Comparison of ENCODE assay signal across 41 mouse cellular contexts in genomic region chr2:163130837-163131236, GRCm38 (mm10). TPM values are rescaled to one million over a fixed set of nuclear protein-coding genes. Genes with fewer than 3 reads are reported as not detected.
"Had no signal": no experiment of that assay in that cellular context is flagged by ENCODE, and none has a peak within 500 bp of the region (broad histone marks: within the 10 kb centered on the region; RNA-seq: fewer than 3 reads in every experiment).

No protein-coding gene starts in this region.

- H3K4me3 ChIP-seq: heart, embryonic 13.5 days; heart, embryonic 15.5 days; hindbrain, embryonic 13.5 days; hindbrain, embryonic 15.5 days; kidney, embryonic 15.5 days; limb, embryonic 13.5 days; limb, embryonic 15.5 days; liver, embryonic 12.5 days had no signal

- ATAC-seq: hindbrain, postnatal 0 days; intestine, embryonic 16.5 days; liver, embryonic 12.5 days had no signal

- H3K27ac ChIP-seq: heart, embryonic 13.5 days; heart, embryonic 15.5 days; hindbrain, embryonic 13.5 days; hindbrain, embryonic 15.5 days; hindbrain, postnatal 0 days; kidney, embryonic 15.5 days; kidney, postnatal 0 days; limb, embryonic 13.5 days; limb, embryonic 15.5 days; liver, embryonic 12.5 days; liver, embryonic 14.5 days had no signal

- DNase-seq: gastrocnemius, postnatal 10 days; gastrocnemius, postnatal 25 days; heart, adult 18-20 months; heart, postnatal 14 days; heart, postnatal 36 days; kidney, adult 11 months; kidney, adult 2 months; kidney, adult 9 months; kidney, postnatal 14 days; kidney, postnatal 36 days; layer of hippocampus, adult 9-11 months; layer of hippocampus, postnatal 36 days; left cerebral cortex, postnatal 4 days had no signal

RNA-seq across cellular contexts. Expression of gene Gtsf1l, which starts 43.2 kb away (rescaled TPM):
- total RNA-seq: gastrocnemius, adult 18-20 months; gastrocnemius, postnatal 10 days; gastrocnemius, postnatal 25 days; gastrocnemius, postnatal 4 days; granulocyte monocyte progenitor cell, adult 5-6 weeks; heart, adult 18-20 months; heart, postnatal 14 days; heart, postnatal 36 days; hematopoietic stem cell, adult 5-6 weeks; hindbrain, postnatal 0 days; layer of hippocampus, adult 18-20 months; layer of hippocampus, adult 8-10 months; layer of hippocampus, postnatal 14 days; layer of hippocampus, postnatal 36 days; left cerebral cortex, adult 18-20 months; left cerebral cortex, postnatal 10 days; left cerebral cortex, postnatal 25 days; left cerebral cortex, postnatal 4 days; liver, adult 2 months had no signal
- polyA plus RNA-seq: heart, embryonic 11.5 days; heart, embryonic 13.5 days; heart, embryonic 15.5 days; heart, postnatal 0 days; hindbrain, embryonic 13.5 days; hindbrain, embryonic 15.5 days; hindbrain, postnatal 0 days; intestine, embryonic 14.5 days; intestine, embryonic 16.5 days; kidney, adult 2 months; kidney, embryonic 15.5 days; kidney, postnatal 0 days; large intestine, adult 2 months; limb, embryonic 11.5 days; limb, embryonic 13.5 days; limb, embryonic 15.5 days; liver, adult 2 months; liver, embryonic 12.5 days; liver, embryonic 14.5 days had no signal
